Mouse (Mus musculus) erythroblast, embryonic 14.5 days (primary cell): ENCODE measurements around the gene Ftsj1.

Experiments
- GATA1 ChIP-seq: IDR thresholded peaks from 2 replicates; pipeline ENCODE4 v1.6.1; 2012; ENCODE audit warnings: low read length, inconsistent platforms, mixed read lengths
- TAL1 ChIP-seq: IDR thresholded peaks from 3 replicates; pipeline ENCODE4 v1.6.1; 2012; ENCODE audit warnings: low read length, inconsistent platforms, mixed read lengths

- TF ChIP-seq GATA1: no peak
- TF ChIP-seq TAL1: no peak
These were observed 36.4 kb upstream of the Ftsj1 start for GRCm38 (mm10) chrX:8288621-8289020.
